Mouse (Mus musculus) heart, embryonic 15.5 days (tissue): ENCODE measurements around the gene Imp3. TPM values are rescaled to one million over a fixed set of nuclear protein-coding genes. Genes with fewer than 3 reads are reported as not detected.
"Not testable (repeated sequence)": the region's sequence is repeated elsewhere in the genome, so short reads cannot be mapped to it uniquely, and the experiment has no call there.

Experiments used
- ATAC-seq: fragments of 200-750 bp; cut with Nextera tagmentation; replicated peaks from 2 replicates; pipeline ENCODE4 v1.8.0; 2017; ENCODE audit warnings: low read depth, moderate TSS enrichment; ENCODE audit not compliant: insufficient number of reproducible peaks, insufficient read depth, low FRiP score
- H3K27ac ChIP-seq: fragments of 300-500 bp; sonication (generic); 2 replicates; pipeline ENCODE4 v1.5.1; 2015; ENCODE audit warnings: mild to moderate bottlenecking, inconsistent platforms
- H3K27me3 ChIP-seq: fragments of 300-500 bp; sonication (generic); 2 replicates; pipeline ENCODE4 v1.6.1; 2015; ENCODE audit warnings: inconsistent platforms
- H3K36me3 ChIP-seq: fragments of 300-500 bp; sonication (generic); 2 replicates; pipeline ENCODE4 v1.6.1; 2015; ENCODE audit warnings: mild to moderate bottlenecking, inconsistent platforms
- H3K4me1 ChIP-seq: fragments of 300-500 bp; sonication (generic); replicated peaks from 2 replicates; pipeline ENCODE4 v1.6.1; 2015; ENCODE audit warnings: inconsistent platforms
- H3K4me2 ChIP-seq: fragments of 300-500 bp; sonication (generic); 2 replicates; pipeline ENCODE4 v1.6.1; 2015; ENCODE audit warnings: inconsistent platforms, mild to moderate bottlenecking, moderate library complexity
- H3K4me3 ChIP-seq: fragments of 300-500 bp; sonication (generic); 2 replicates; pipeline ENCODE4 v1.5.1; 2015; ENCODE audit warnings: mild to moderate bottlenecking, inconsistent platforms
- H3K9ac ChIP-seq: fragments of 300-500 bp; sonication (generic); 2 replicates; pipeline ENCODE4 v1.6.1; 2015; ENCODE audit warnings: mild to moderate bottlenecking, inconsistent platforms
- H3K9me3 ChIP-seq: fragments of 300-500 bp; sonication (generic); replicated peaks from 2 replicates; pipeline ENCODE4 v1.6.1; 2016; ENCODE audit warnings: inconsistent platforms
- WGBS: fragments of 180-500 bp; shearing (Covaris S2); methylation state at CpG from one replicate; pipeline ENCODE4 v1.1.7; 2015; ENCODE audit warnings: mixed read lengths; 5-methylcytosine and 5-hydroxymethylcytosine counted together
- polyA plus RNA-seq: library from polyadenylated mRNA; unstranded; fragments of >200 nt; fragmentation: Nextera tagmentation; extraction: Ambion mirVana; gene quantifications from 2 replicates; pipeline ENCODE4 v1.2.1, GENCODE M21; 2015

Gene Imp3
- polyA plus RNA-seq, 1 experiment from 2014 or later, result 63.4 TPM

DNA sequence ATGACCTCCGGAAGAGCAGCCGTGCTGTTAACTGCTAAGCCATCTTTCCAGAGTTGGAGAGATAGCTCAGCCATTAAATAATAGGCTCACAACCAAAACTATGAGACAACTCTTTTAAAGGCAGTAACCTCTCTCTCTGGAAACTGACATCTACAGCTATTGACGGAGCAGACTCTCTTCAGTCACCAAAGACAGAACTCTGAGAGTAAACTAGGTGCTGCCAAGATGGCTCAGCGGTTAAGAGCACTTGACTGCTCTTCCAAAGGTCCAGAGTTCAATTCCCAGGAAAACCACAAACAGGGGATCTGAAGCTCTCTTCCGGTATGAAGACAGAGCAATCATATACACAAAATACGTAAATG is 433 bp upstream of the Imp3 start:
- Histone ChIP-seq H3K4me3 (peak overlapping the region; percentile 79), H3K9me3 (no peaks in the 10 kb centered on the region), H3K27me3 (no peaks in the 10 kb centered on the region), H3K9ac (peak overlapping the region; percentile 27), H3K4me1 (peaks cover 14% of the 10 kb centered on the region), H3K4me2 (peak overlapping the region; percentile 65), H3K36me3 (no peaks in the 10 kb centered on the region), H3K27ac (peak overlapping the region; percentile 49; the same call in 1 of the 2 replicates)
- WGBS, result 15% methylated on average over 6 of the region's 6 CpGs
- ATAC-seq, result no peak

DNA sequence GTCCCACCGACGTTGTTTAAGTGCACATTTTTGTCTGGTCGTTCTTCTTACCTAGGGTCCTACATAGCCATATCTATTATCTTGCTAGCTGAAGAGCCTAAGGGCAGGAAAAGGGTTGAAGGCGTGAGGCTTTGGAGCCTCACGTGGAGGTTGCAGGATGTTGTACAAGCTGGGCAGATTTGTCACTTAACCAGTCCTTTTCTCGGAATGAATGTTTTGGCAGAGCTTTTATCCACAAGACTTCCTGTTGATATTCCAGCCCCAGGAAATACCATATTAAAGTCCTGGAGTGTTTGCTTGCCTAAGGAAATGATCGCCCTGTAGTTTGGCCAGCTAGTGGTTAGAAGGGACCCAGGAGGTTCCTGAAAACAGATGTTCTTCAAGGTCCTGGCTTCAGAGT is 1.1 kb downstream of the Imp3 start:
- Histone ChIP-seq H3K9ac (peak overlapping the region; percentile 79), H3K4me3 (peak overlapping the region; percentile 79)

GRCm38 (mm10) chr9:56947481-56947880 is 10.2 kb downstream of the Imp3 start:
- not testable (repeated sequence) for H3K9me3 ChIP-seq, H3K36me3 ChIP-seq, H3K27ac ChIP-seq, H3K27me3 ChIP-seq, H3K4me2 ChIP-seq, H3K4me3 ChIP-seq, H3K9ac ChIP-seq, ATAC-seq
- 25% methylated on average over 3 of the region's 3 CpGs for WGBS
- H3K4me1 ChIP-seq, result peaks cover 12% of the 10 kb centered on the region

More for the DNA sequence above, 1.1 kb downstream of the Imp3 start:
- Histone ChIP-seq H3K27ac (peak overlapping the region; percentile 92), H3K9me3 (no peaks in the 10 kb centered on the region), H3K27me3 (no peaks in the 10 kb centered on the region), H3K4me2 (peak overlapping the region; percentile 80), H3K36me3 (no peaks in the 10 kb centered on the region), H3K4me1 (peaks cover 14% of the 10 kb centered on the region)
- 2% methylated on average over 7 of the region's 7 CpGs for WGBS
- ATAC-seq, result no peak

DNA sequence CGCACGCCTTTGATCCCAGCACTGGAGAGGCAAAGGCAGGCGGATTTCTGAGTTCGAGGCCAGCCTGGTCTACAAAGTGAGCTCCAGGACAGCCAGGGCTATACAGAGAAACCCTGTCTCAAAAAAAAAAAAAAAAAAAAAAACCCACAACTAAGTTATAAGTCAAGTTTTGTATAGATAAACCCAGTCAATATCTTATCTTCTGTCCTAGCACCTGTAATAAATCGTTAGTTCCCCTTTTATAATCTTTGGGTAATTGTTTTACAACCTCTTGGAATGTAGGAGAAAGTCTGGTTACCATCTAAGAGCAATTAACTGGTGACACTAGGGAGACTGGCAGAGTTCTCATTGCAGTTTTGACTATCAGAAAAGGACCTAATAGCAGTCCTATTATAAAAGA is 11.4 kb downstream of the Imp3 start:
- not testable (repeated sequence) for H3K36me3 ChIP-seq
- WGBS, result 60% methylated on average over 5 of the region's 5 CpGs
- peaks cover 12% of the 10 kb centered on the region for H3K4me1 ChIP-seq

GRCm38 (mm10) chr9:56949767-56950166 is 12.5 kb downstream of the Imp3 start:
- Histone ChIP-seq H3K4me3 (peak overlapping the region; percentile 75), H3K27me3 (no peaks in the 10 kb centered on the region), H3K9me3 (no peaks in the 10 kb centered on the region), H3K27ac (no peak overlapping the region), H3K9ac (peak overlapping the region; percentile 47), H3K4me1 (peaks cover 12% of the 10 kb centered on the region), H3K36me3 (no peaks in the 10 kb centered on the region), H3K4me2 (peak overlapping the region; percentile 74)
- ATAC-seq, result no peak
- 19% methylated on average over 13 of the region's 13 CpGs for WGBS

More for the DNA sequence above, 11.4 kb downstream of the Imp3 start:
- ATAC-seq, H3K9ac ChIP-seq, H3K9me3 ChIP-seq, H3K4me2 ChIP-seq, H3K27me3 ChIP-seq, H3K27ac ChIP-seq, H3K4me3 ChIP-seq: not testable (repeated sequence)

DNA sequence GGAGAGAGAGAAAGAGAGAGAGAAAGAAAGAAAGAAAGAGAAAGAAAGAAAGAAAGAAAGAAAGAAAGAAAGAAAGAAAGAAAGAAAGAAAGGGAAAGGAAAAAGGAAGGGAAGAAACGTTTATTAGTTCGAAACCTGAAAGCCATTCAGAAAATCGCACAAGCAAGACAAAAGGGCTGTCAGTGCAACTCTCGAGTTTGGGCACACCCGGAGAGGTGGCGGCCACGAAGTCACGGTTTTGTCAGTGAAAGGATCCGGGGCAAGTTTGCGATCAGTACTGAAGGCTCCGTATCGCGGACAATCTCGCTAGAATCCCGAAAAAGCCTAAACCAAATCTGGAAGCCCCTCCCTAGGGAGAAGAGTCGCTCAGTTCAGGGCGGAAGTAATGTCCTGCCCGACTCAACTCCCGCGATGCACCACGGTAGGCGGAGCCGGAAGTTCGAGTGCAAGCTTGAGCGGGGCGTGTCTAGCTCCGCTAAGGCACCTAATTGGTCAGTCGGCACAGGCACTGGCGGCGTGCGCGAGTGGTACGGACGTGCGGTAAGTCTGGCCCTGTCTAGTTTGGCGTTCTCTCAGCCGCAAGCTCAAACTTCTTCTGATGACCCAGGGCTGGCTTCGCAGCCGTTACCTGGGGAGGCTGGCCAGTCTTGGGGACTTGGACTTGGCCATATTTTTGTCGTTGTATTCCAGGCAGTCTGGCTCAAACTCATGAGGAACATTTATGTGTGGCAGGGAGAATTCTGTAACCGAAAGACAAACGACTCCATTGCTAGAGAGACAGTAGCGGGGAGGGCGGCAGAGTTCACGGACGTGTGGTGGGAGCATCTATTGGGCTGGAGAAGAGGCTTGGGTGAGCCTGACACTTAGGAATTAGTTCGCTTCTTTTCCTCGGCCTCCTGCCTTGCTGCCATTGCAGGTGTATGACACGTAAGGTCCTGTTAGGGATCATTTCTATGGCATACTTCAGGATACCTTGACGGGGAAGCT is 13.4 kb downstream of the Imp3 start, which contains the start of gene Snupn:
TSS of gene Snupn (plus strand) at position 465 of the 987 bp plus-strand sequence.
- peaks cover 12% of the 10 kb centered on the region for H3K4me1 ChIP-seq
- H3K4me3 ChIP-seq, result peak within 1 kb of the TSS; percentile 75
- no peaks in the 10 kb centered on the region for H3K9me3 ChIP-seq
- peak within 1 kb of the TSS; percentile 81 for H3K9ac ChIP-seq
- under 1% methylated on average over 50 of the region's 50 CpGs for WGBS
- peak within 1 kb of the TSS; percentile 94 for H3K27ac ChIP-seq
- H3K4me2 ChIP-seq, result peak within 1 kb of the TSS; percentile 74
- no peaks in the 10 kb centered on the region for H3K27me3 ChIP-seq
- H3K36me3 ChIP-seq, result no peaks in the 10 kb centered on the region
- peak; percentile 100 for ATAC-seq

DNA sequence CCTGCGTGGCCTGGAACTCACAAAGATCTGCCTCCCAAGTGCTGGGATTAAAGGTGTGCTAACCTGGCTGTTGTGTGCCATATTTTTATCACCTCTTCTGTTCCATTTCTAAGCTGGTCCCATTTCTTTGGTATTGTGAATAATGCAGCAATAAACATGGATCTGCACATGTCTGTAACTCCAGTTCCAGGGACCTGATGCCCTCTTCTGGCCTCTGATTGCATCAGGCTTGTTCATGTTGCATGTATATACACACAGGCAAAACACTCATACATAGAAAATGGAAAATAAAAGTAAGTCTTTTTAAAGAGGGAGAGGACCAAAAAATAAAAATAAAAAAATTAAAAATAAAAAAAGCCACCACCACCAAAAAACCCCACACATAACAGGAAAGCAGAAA is 16.3 kb downstream of the Imp3 start:
- no peak overlapping the region for H3K4me3 ChIP-seq
- no peaks in the 10 kb centered on the region for H3K27me3 ChIP-seq
- H3K9me3 ChIP-seq, result no peaks in the 10 kb centered on the region
- H3K27ac ChIP-seq, result no peak overlapping the region
- H3K9ac ChIP-seq, result no peak overlapping the region
- peaks cover 12% of the 10 kb centered on the region for H3K4me1 ChIP-seq
- no peak for ATAC-seq
- H3K36me3 ChIP-seq, result 0 out of 2 replicates have a peak, but pooled peaks cover 4% of the 10 kb centered on the region
- 94% methylated on average over 1 of the region's 1 CpGs for WGBS
- no peak overlapping the region for H3K4me2 ChIP-seq

DNA sequence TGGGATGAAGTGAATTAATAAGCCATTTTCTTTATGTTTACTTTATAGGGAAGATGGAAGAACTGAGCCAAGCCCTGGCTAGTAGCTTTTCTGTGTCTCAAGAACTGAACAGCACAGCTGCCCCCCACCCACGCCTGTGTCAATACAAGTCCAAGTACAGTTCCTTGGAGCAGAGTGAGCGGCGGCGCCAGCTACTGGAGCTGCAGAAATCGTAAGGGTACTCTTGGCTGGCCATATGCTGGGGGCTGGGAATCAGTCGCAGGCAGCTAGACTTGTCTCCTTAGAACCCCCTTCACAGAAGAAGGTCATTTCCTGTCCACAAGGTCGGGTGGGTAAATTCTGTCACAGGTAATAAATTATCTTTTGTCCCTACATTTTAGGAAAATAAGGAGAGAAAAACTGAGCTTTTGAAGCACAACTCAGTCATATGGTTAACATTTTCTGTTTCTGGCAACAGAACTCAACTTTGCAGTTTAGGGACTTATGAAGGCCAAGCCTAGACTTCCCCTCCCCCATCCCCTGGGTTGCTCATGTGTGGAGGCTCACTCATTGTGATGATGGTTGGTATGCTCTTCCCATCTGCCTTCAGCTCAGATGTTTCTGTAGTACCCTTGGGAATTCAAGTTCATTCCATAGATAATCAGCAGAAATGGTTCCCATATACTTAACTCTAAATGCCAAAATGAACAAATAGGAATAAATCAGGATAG is 19.8 kb downstream of the Imp3 start:
- Histone ChIP-seq H3K27me3 (no peaks in the 10 kb centered on the region), H3K36me3 (peaks cover 4% of the 10 kb centered on the region; the same call in 1 of the 2 replicates), H3K4me2 (no peak overlapping the region), H3K9ac (no peak overlapping the region), H3K27ac (no peak overlapping the region), H3K9me3 (0 out of 2 replicates have a peak, but pooled peaks cover 3% of the 10 kb centered on the region), H3K4me3 (no peak overlapping the region), H3K4me1 (no peaks in the 10 kb centered on the region)
- 65% methylated on average over 7 of the region's 7 CpGs for WGBS
- ATAC-seq, result no peak

DNA sequence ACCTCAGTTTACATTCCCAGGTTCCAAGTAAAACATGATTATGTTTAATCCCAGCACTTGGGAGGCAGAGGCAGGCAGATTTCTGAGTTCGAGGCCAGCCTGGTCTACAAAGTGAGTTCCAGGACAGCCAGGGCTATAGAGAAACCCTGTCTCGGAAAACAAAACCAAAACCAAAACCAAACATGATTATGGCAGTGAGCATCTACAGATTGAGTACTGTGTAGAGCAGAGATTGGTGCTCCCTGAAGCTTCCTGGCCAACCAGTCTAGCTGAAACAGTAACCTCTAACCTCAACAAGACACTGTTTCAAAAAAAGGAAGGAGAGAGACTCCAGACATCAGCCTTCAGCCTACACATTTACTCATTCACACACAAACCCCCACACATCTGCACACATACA is 21.4 kb downstream of the Imp3 start:
- 88% methylated on average over 2 of the region's 2 CpGs for WGBS
- Histone ChIP-seq H3K27me3 (no peaks in the 10 kb centered on the region), H3K36me3 (peaks cover 12% of the 10 kb centered on the region; the same call in 1 of the 2 replicates), H3K4me1 (no peaks in the 10 kb centered on the region), H3K4me3 (no peak overlapping the region), H3K9me3 (0 out of 2 replicates have a peak, but pooled peaks cover 3% of the 10 kb centered on the region), H3K4me2 (no peak overlapping the region), H3K27ac (no peak overlapping the region), H3K9ac (no peak overlapping the region)
- ATAC-seq, result no peak

- Histone ChIP-seq H3K4me3 (no peak overlapping the region), H3K4me1 (no peaks in the 10 kb centered on the region), H3K27me3 (no peaks in the 10 kb centered on the region), H3K9ac (no peak overlapping the region), H3K36me3 (peaks cover 17% of the 10 kb centered on the region; the same call in 1 of the 2 replicates), H3K9me3 (0 out of 2 replicates have a peak, but pooled peaks cover 3% of the 10 kb centered on the region), H3K27ac (no peak overlapping the region), H3K4me2 (no peak overlapping the region)
- ATAC-seq, result no peak
- 93% methylated on average over 3 of the region's 3 CpGs for WGBS
Measured at GRCm38 (mm10) chr9:56961591-56961990, 24.3 kb downstream of the Imp3 start.

- Histone ChIP-seq H3K36me3 (peaks cover 3% of the 10 kb centered on the region; the same call in 1 of the 2 replicates), H3K27ac (no peak overlapping the region), H3K4me3 (no peak overlapping the region), H3K9me3 (no peaks in the 10 kb centered on the region), H3K4me1 (no peaks in the 10 kb centered on the region), H3K27me3 (no peaks in the 10 kb centered on the region), H3K4me2 (no peak overlapping the region), H3K9ac (no peak overlapping the region)
- WGBS, result 63% methylated on average over 2 of the region's 2 CpGs
- ATAC-seq, result no peak
Measured at GRCm38 (mm10) chr9:56970158-56970557, 32.9 kb downstream of the Imp3 start.
